Mouse (Mus musculus) liver, embryonic 16.5 days (tissue): ENCODE measurements at regions not wholly inside any gene's neighbourhood (a gene's known extent, or its start where the extent isn't known, plus 50 kb on each side); places are given as distances from the start of the nearest gene placed in this dataset.

ENCODE experiments used
- ATAC-seq: fragments of 200-750 bp; cut with Nextera tagmentation; 2 replicates; pipeline ENCODE4 v1.8.0; 2017; ENCODE audit warnings: low read depth, mild to moderate bottlenecking, moderate number of reproducible peaks, moderate library complexity
- H3K27ac ChIP-seq: fragments of 300-500 bp; sonication (generic); 2 replicates; pipeline ENCODE4 v1.5.1; 2014; ENCODE audit warnings: mild to moderate bottlenecking, low read length
- H3K27me3 ChIP-seq: fragments of 300-500 bp; sonication (generic); 2 replicates; pipeline ENCODE4 v1.6.1; 2014; ENCODE audit warnings: low read depth, low read length, mixed read lengths; ENCODE audit not compliant: control insufficient read depth, insufficient read depth
- H3K36me3 ChIP-seq: fragments of 300-500 bp; sonication (generic); 2 replicates; pipeline ENCODE4 v1.6.1; 2014; ENCODE audit warnings: mild to moderate bottlenecking; ENCODE audit not compliant: control insufficient read depth, insufficient read depth
- H3K4me1 ChIP-seq: fragments of 300-500 bp; sonication (generic); 2 replicates; pipeline ENCODE4 v1.6.1; 2014; ENCODE audit warnings: low read depth, low read length, mixed read lengths; ENCODE audit not compliant: control insufficient read depth
- H3K4me2 ChIP-seq: fragments of 300-500 bp; sonication (generic); 2 replicates; pipeline ENCODE4 v1.6.1; 2014; ENCODE audit warnings: low read depth, low read length, mixed read lengths
- H3K4me3 ChIP-seq: fragments of 300-500 bp; sonication (generic); 2 replicates; pipeline ENCODE4 v1.5.1; 2014; ENCODE audit warnings: low read depth, mild to moderate bottlenecking, low read length
- H3K9ac ChIP-seq: fragments of 300-500 bp; sonication (generic); 2 replicates; pipeline ENCODE4 v1.6.1; 2014; ENCODE audit warnings: low read depth, low read length
- H3K9me3 ChIP-seq: fragments of 300-500 bp; sonication (generic); replicated peaks from 2 replicates; pipeline ENCODE4 v1.6.1; 2016; ENCODE audit warnings: low read length; ENCODE audit not compliant: control insufficient read depth
- WGBS: fragments of 180-500 bp; shearing (Covaris S2); extraction: QIAGEN DNeasy Blood & Tissue Kit; methylation state at CpG from one replicate; pipeline ENCODE4 v1.1.7; 2014; ENCODE audit not compliant: insufficient replicate concordance; 5-methylcytosine and 5-hydroxymethylcytosine counted together

DNA sequence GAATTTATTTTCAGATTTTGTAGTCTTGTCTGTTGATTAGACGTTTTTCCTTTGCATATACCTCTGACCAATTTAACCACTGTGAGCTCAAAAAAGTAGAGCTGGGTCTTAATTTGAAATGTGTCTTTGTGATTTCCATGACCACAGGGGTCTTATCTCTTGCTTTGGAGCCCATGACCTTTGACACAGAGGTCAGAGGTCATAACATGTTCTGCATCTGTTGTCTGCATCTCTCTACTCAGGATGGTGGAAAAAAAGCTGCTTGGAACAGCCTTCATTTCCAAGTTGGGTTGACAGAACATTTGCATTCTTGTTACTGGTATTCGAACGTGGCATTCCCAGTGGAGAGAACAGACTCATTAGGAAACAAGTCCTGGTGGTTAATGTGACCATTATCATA is 91.2 kb upstream of the Paqr3 start:
- H3K27ac ChIP-seq: no peak overlapping the region
- no peaks in the 10 kb centered on the region for H3K36me3 ChIP-seq
- no peak overlapping the region for H3K4me2 ChIP-seq
- H3K4me3 ChIP-seq: no peak overlapping the region
- no peak for ATAC-seq
- H3K4me1 ChIP-seq: no peaks in the 10 kb centered on the region
- H3K9ac ChIP-seq: no peak overlapping the region
- H3K9me3 ChIP-seq: no peaks in the 10 kb centered on the region
- 47% methylated on average over 3 of the region's 3 CpGs for WGBS
- no peaks in the 10 kb centered on the region for H3K27me3 ChIP-seq

DNA sequence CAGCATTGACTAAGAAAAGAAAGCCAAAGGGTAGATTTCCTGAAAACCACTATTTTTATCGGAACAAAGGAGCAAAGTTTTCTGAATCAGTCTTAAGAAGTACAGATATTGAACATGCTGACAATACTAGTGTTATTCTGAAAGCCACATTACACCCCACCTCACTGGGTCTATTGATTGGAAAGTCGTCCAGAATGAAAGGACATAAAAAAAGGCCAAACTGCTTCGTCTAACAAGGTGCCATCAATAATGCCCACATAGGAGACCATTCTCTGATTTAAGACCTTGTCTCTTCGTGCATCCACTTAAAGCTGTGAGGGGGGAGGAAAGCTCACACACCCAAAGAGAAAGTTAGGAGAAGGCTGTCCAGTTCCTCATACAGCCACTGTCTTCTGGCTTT is 89.3 kb upstream of the Paqr3 start:
- H3K4me3 ChIP-seq: no peak overlapping the region
- H3K4me2 ChIP-seq: no peak overlapping the region
- H3K27me3 ChIP-seq: no peaks in the 10 kb centered on the region
- no peaks in the 10 kb centered on the region for H3K4me1 ChIP-seq
- ATAC-seq: no peak
- H3K9ac ChIP-seq: no peak overlapping the region
- H3K9me3 ChIP-seq: no peaks in the 10 kb centered on the region
- H3K36me3 ChIP-seq: no peaks in the 10 kb centered on the region
- 55% methylated on average over 4 of the region's 4 CpGs for WGBS
- H3K27ac ChIP-seq: no peak overlapping the region

DNA sequence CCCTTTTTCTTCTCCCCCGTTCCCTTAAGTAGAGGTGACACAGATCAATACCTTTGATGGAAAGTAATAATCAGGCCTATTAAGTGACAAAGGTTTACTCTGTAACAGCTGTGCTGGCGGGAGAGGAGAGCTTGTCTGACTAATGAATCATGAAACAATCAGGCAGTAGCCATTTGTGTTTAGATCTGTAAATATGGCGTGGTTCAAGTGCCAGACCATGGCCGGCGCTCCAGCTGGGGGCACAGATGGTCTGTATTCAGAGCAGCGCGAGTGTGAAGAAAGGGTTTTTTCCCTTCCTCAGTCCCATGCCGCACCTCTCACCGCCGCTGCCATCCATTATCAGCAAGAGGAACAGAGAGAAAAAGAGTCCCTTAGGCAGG is 83.9 kb upstream of the Paqr3 start:
- Histone ChIP-seq H3K9me3 (no peaks in the 10 kb centered on the region), H3K4me2 (no peak overlapping the region), H3K36me3 (no peaks in the 10 kb centered on the region), H3K27ac (no peak overlapping the region), H3K4me3 (no peak overlapping the region), H3K9ac (no peak overlapping the region), H3K27me3 (no peaks in the 10 kb centered on the region), H3K4me1 (no peaks in the 10 kb centered on the region)
- WGBS: 67% methylated on average over 10 of the region's 10 CpGs
- no peak for ATAC-seq

DNA sequence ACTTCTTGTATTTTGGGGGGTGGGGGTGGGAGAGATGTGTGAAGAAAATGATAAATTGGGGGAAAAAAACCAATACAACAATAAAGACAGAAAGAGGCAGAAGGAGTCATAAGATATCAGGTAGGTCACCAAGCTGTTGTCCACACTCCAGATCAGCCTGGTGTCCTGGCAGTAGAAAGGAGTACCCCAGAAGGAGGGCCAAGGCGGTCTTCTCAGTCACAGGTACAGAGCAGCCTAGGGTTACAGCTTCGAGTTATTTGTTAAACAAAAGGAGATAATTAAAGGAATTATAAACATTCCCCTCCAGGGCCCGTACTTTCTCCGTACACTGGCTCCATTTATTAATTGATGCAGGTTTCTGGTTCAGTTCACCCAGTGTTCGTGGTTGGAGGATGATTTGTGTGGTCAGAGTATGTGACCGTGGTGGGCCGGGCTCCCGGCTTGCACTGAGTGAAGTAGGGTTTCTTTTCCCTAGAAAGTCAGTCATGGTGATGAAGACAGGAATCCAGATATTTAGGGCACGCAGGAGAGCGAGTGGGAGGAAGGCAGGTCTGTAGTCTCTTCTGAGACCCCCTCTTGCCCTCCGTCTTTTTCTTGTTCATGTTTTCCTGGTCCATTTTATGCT is 83.4 kb upstream of the Paqr3 start:
- Histone ChIP-seq H3K36me3 (no peaks in the 10 kb centered on the region), H3K9ac (no peak overlapping the region), H3K9me3 (no peaks in the 10 kb centered on the region), H3K27ac (no peak overlapping the region), H3K4me1 (no peaks in the 10 kb centered on the region), H3K4me2 (no peak overlapping the region), H3K27me3 (no peaks in the 10 kb centered on the region), H3K4me3 (no peak overlapping the region)
- ATAC-seq: no peak
- WGBS: 65% methylated on average over 11 of the region's 11 CpGs

- Histone ChIP-seq H3K4me2 (no peak overlapping the region), H3K4me3 (no peak overlapping the region), H3K9ac (no peak overlapping the region), H3K27me3 (no peaks in the 10 kb centered on the region), H3K36me3 (no peaks in the 10 kb centered on the region), H3K9me3 (no peaks in the 10 kb centered on the region), H3K4me1 (no peaks in the 10 kb centered on the region), H3K27ac (no peak overlapping the region)
- WGBS: 71% methylated on average over 13 of the region's 13 CpGs
- ATAC-seq: no peak
Observed at GRCm38 (mm10) chr5:97192656-97193055, 81.3 kb upstream of the Paqr3 start.

DNA sequence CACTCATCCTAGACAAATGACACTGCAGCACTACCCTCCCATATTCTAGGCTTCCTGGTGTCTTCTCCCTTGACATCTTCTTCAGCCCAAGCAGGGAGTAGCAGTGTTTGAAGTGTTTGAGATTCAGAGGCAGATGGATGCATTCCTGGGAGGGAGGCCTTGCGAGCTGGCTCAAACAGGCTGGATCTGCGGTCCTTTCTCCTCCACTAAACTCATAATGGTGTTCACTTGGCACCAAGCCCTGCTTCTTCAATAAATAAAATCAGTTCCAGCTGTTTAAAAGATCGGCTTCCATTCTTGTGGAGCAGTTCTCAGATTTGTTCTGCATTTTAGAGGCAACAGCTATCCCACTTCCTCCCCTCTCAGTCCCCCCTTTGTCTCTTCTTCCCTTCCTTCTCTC is 79.3 kb upstream of the Paqr3 start:
- H3K27ac ChIP-seq: no peak overlapping the region
- no peaks in the 10 kb centered on the region for H3K36me3 ChIP-seq
- H3K4me2 ChIP-seq: no peak overlapping the region
- WGBS: 73% methylated on average over 3 of the region's 3 CpGs
- H3K4me3 ChIP-seq: no peak overlapping the region
- H3K4me1 ChIP-seq: no peaks in the 10 kb centered on the region
- no peak overlapping the region for H3K9ac ChIP-seq
- ATAC-seq: no peak
- H3K9me3 ChIP-seq: no peaks in the 10 kb centered on the region
- no peaks in the 10 kb centered on the region for H3K27me3 ChIP-seq

GRCm38 (mm10) chr5:97184512-97184911 is 73.1 kb upstream of the Paqr3 start:
- WGBS: 71% methylated on average over 9 of the region's 9 CpGs
- Histone ChIP-seq H3K4me1 (no peaks in the 10 kb centered on the region), H3K9me3 (no peaks in the 10 kb centered on the region), H3K36me3 (no peaks in the 10 kb centered on the region), H3K9ac (no peak overlapping the region), H3K27ac (no peak overlapping the region), H3K27me3 (no peaks in the 10 kb centered on the region), H3K4me2 (no peak overlapping the region), H3K4me3 (no peak overlapping the region)
- no peak for ATAC-seq

GRCm38 (mm10) chr5:97181249-97181648 is 69.9 kb upstream of the Paqr3 start:
- Histone ChIP-seq H3K9ac (no peak overlapping the region), H3K4me3 (no peak overlapping the region), H3K27me3 (no peaks in the 10 kb centered on the region), H3K27ac (no peak overlapping the region), H3K4me2 (no peak overlapping the region), H3K36me3 (no peaks in the 10 kb centered on the region), H3K4me1 (no peaks in the 10 kb centered on the region), H3K9me3 (no peaks in the 10 kb centered on the region)
- 69% methylated on average over 1 of the region's 1 CpGs for WGBS
- no peak for ATAC-seq

DNA sequence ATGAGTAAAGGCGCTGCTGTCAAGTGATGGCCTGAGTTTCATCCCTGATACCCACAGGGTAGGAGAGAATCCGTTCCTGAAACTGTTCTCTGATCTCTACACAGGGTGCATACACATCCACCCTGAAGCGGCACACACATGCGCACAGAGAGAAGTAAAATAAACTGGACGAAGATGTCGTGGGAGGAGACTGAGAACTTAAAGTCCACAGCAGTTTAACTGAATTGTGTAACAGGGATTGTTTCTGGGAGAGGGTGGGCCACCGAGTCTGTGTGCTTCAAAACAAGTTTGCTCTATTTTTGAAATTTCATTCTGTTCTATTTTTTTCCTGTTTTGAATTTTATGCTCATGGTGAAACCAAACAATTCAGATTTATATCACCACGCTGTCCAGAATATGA is 63.0 kb upstream of the Paqr3 start:
- Histone ChIP-seq H3K4me3 (no peak overlapping the region), H3K4me2 (no peak overlapping the region), H3K4me1 (no peaks in the 10 kb centered on the region), H3K9ac (no peak overlapping the region), H3K9me3 (no peaks in the 10 kb centered on the region), H3K27me3 (no peaks in the 10 kb centered on the region), H3K27ac (no peak overlapping the region), H3K36me3 (no peaks in the 10 kb centered on the region)
- WGBS: 63% methylated on average over 8 of the region's 8 CpGs
- no peak for ATAC-seq
